In genomic region chrX:105794806-105795403, GRCm38 (mm10) we compare ENCODE assay signal across 12 mouse cellular contexts. TPM values are rescaled to one million over a fixed set of nuclear protein-coding genes. Genes with fewer than 3 reads are reported as not detected.
A peak's percentile ranks its signal among the peaks of the same experiment; 100 is the strongest.
DNase-seq lines count a peak whose midpoint lies in the region; ATAC-seq and TF ChIP-seq lines count a peak whose summit lies in the region.
"Had no signal": no experiment of that assay in that cellular context is flagged by ENCODE, and none has a peak within 500 bp of the region (broad histone marks: within the 10 kb centered on the region; RNA-seq: fewer than 3 reads in every experiment).

No protein-coding gene starts in this region.

- no peak overlapping the region for H3K27ac ChIP-seq in lung, embryonic 14.5 days (ENCODE audit: low read depth)
- 0 out of 2 replicates have a peak overlapping the region, but pooled peaks have one; percentile 1 for H3K27ac ChIP-seq in embryonic facial prominence, embryonic 12.5 days
- H3K27ac ChIP-seq in midbrain, embryonic 15.5 days, result no peak overlapping the region
- H3K27ac ChIP-seq: limb, embryonic 15.5 days had no signal

- intact Hi-C loops in gastrocnemius, postnatal 14 days (cut with DNase I; ENCODE audit: low total_unique reads), result no loop called here

- no peak overlapping the region for H3K9ac ChIP-seq in lung, embryonic 14.5 days
- H3K9ac ChIP-seq in embryonic facial prominence, embryonic 12.5 days, result no peak overlapping the region
- H3K9ac ChIP-seq in midbrain, embryonic 15.5 days, result no peak overlapping the region
- H3K9ac ChIP-seq: limb, embryonic 15.5 days had no signal

- no peak overlapping the region for H3K4me2 ChIP-seq in lung, embryonic 14.5 days
- H3K4me2 ChIP-seq in embryonic facial prominence, embryonic 12.5 days (replicated peaks), result no peak overlapping the region
- H3K4me2 ChIP-seq in midbrain, embryonic 15.5 days, result no peak overlapping the region
- H3K4me2 ChIP-seq: limb, embryonic 15.5 days had no signal

- no peaks in the 10 kb centered on the region for H3K27me3 ChIP-seq in lung, embryonic 14.5 days (ENCODE audit: insufficient read depth, low read length)
- H3K27me3 ChIP-seq in embryonic facial prominence, embryonic 12.5 days, result peaks cover 3% of the 10 kb centered on the region; the same call in 1 of the 2 replicates
- H3K27me3 ChIP-seq in midbrain, embryonic 15.5 days (replicated peaks), result no peaks in the 10 kb centered on the region

- no peaks in the 10 kb centered on the region for H3K36me3 ChIP-seq in lung, embryonic 14.5 days (ENCODE audit: insufficient read depth)
- no peaks in the 10 kb centered on the region for H3K36me3 ChIP-seq in embryonic facial prominence, embryonic 12.5 days
- no peaks in the 10 kb centered on the region for H3K36me3 ChIP-seq in midbrain, embryonic 15.5 days (replicated peaks)

- TF ChIP-seq CTCF in lung, embryonic 14.5 days (IDR thresholded peaks at IDR 0.05; ENCODE audit: low read depth), result no peak

- ATAC-seq in lung, embryonic 14.5 days (ENCODE audit: insufficient read depth), result peak; percentile 41; the same call in 1 of the 2 replicates
- ATAC-seq in embryonic facial prominence, embryonic 12.5 days (ENCODE audit: insufficient number of reproducible peaks, insufficient read depth, low FRiP score, low TSS enrichment), result peak; percentile 60
- peak; percentile 61; the same call in 1 of the 2 replicates for ATAC-seq in midbrain, embryonic 15.5 days (replicated peaks)

- WGBS in lung, embryonic 14.5 days, result 53% methylated on average over 8 of the region's 8 CpGs
- 44% methylated on average over 8 of the region's 8 CpGs for WGBS in embryonic facial prominence, embryonic 12.5 days
- WGBS in midbrain, embryonic 15.5 days, result 61% methylated on average over 8 of the region's 8 CpGs

- H3K9me3 ChIP-seq in lung, embryonic 14.5 days (ENCODE audit: low read depth, low read length), result no peaks in the 10 kb centered on the region
- H3K9me3 ChIP-seq in embryonic facial prominence, embryonic 12.5 days, result no peaks in the 10 kb centered on the region
- H3K9me3 ChIP-seq in midbrain, embryonic 15.5 days, result no peaks in the 10 kb centered on the region
- H3K9me3 ChIP-seq: limb, embryonic 15.5 days had no signal

- peak; percentile 7 for DNase-seq in embryo, embryonic 10 days (ENCODE audit: low spot score)
- DNase-seq in embryo, embryonic 10.5 days (ENCODE audit: low spot score), result no peak
- DNase-seq in lung, embryonic 14.5 days, result peak; percentile 4
- DNase-seq in lung, postnatal 14 days, result no peak
- DNase-seq in gastrocnemius, postnatal 14 days, result no peak
- DNase-seq in kidney, adult 11 months, result no peak
- DNase-seq: cerebellum, adult 11-12 months; kidney, postnatal 25 days; thymus, adult 2 months had no signal

- no peak overlapping the region for H3K4me3 ChIP-seq in lung, embryonic 14.5 days (ENCODE audit: low read depth, low read length)
- H3K4me3 ChIP-seq in embryonic facial prominence, embryonic 12.5 days, result no peak overlapping the region
- H3K4me3 ChIP-seq in midbrain, embryonic 15.5 days, result no peak overlapping the region
- H3K4me3 ChIP-seq: limb, embryonic 15.5 days had no signal

- no peaks in the 10 kb centered on the region for H3K4me1 ChIP-seq in lung, embryonic 14.5 days (ENCODE audit: insufficient read depth)
- H3K4me1 ChIP-seq in embryonic facial prominence, embryonic 12.5 days, result no peaks in the 10 kb centered on the region
- no peaks in the 10 kb centered on the region for H3K4me1 ChIP-seq in midbrain, embryonic 15.5 days
- H3K4me1 ChIP-seq: limb, embryonic 15.5 days had no signal

RNA-seq across cellular contexts. Expression of gene Fgf16, which starts 30.8 kb away (rescaled TPM):
- polyA plus RNA-seq in lung, embryonic 14.5 days (2014; fragmentation: Nextera tagmentation; extraction: Ambion mirVana), result 0.11 TPM in 1 of 2 replicates, not detected in the other
- polyA plus RNA-seq in embryonic facial prominence, embryonic 12.5 days (2016; fragmentation: Nextera tagmentation; extraction: Ambion mirVana), result 0.92 and 1.1 TPM in 2 replicates
- polyA plus RNA-seq in midbrain, embryonic 15.5 days (2015; fragmentation: Nextera tagmentation; extraction: Ambion mirVana), result 0.10 TPM in 1 of 2 replicates, not detected in the other
- total RNA-seq in gastrocnemius, postnatal 14 days (2021), result under 1 TPM; 0.40 to 0.70 TPM

Comparison
In these comparisons a context has a peak if more than half of its experiments do, and no peak if none do; other contexts are left out.
1. DNase-seq: peak in embryo, embryonic 10 days (single experiment) and lung, embryonic 14.5 days (single experiment); none in embryo, embryonic 10.5 days (single experiment), lung, postnatal 14 days (single experiment), gastrocnemius, postnatal 14 days (single experiment) and kidney, adult 11 months (single experiment).
2. Peak in every context shown above with its lines, with median percentiles within 50 percentile points of each other: ATAC-seq.